Mouse (Mus musculus) CH12.LX (cell line): ENCODE results near the gene Hdac5. TPM values are rescaled to one million over a fixed set of nuclear protein-coding genes. Genes with fewer than 3 reads are reported as not detected.

Experiments
- DNase-seq: peaks from one replicate; pipeline ENCODE4 v3.0.0-alpha.2; 2013; ENCODE audit errors: extremely low read depth
- H3K27ac ChIP-seq: 2 replicates; pipeline ENCODE4 v1.5.1; 2012; ENCODE audit warnings: low read depth, mild to moderate bottlenecking, control low read depth, moderate library complexity; ENCODE audit not compliant: insufficient read depth
- H3K27me3 ChIP-seq: replicated peaks from 2 replicates; pipeline ENCODE3; 2012; ENCODE audit warnings: inconsistent platforms
- H3K36me3 ChIP-seq, 2 experiments: replicated peaks in 1 of 2; 2 replicates each; pipeline versions ENCODE3 to v1.6.1; 2012; ENCODE audit warnings: inconsistent platforms in 1 of 2, low read length in 1 of 2, mild to moderate bottlenecking in 1 of 2, mixed read lengths in 1 of 2, moderate library complexity in 1 of 2; ENCODE audit not compliant: control insufficient read depth in 1 of 2, insufficient read depth in 1 of 2
- H3K4me1 ChIP-seq, 2 experiments: 2 replicates each; pipeline ENCODE4 v1.6.1; 2012; ENCODE audit warnings: inconsistent platforms in 1 of 2, moderate library complexity in 1 of 2; ENCODE audit not compliant: insufficient read depth in 2 of 2, control insufficient read depth in 1 of 2
- H3K4me2 ChIP-seq: 2 replicates; pipeline ENCODE4 v1.6.1; 2012; ENCODE audit warnings: low read depth, mild to moderate bottlenecking, control low read depth; ENCODE audit not compliant: poor library complexity, insufficient read depth, severe bottlenecking
- H3K4me3 ChIP-seq, 3 experiments: fragments of 150-350 bp in 1 of 3; sonication (generic) in 1 of 3; replicated peaks in 1 of 3; 2 replicates each; pipeline versions ENCODE3 to v1.5.1; 2011 to 2012; ENCODE audit warnings: low read depth in 2 of 3, low read length in 2 of 3, mild to moderate bottlenecking in 2 of 3, moderate library complexity in 2 of 3, control low read depth in 1 of 3, improper control_type of control experiment in 1 of 3, inconsistent platforms in 1 of 3, mixed read lengths in 1 of 3; ENCODE audit not compliant: poor library complexity in 1 of 3
- H3K79me2 ChIP-seq: replicated peaks from 2 replicates; pipeline ENCODE4 v1.6.1; 2012; ENCODE audit warnings: mild to moderate bottlenecking, moderate library complexity; ENCODE audit not compliant: control insufficient read depth, poor library complexity, insufficient read depth, severe bottlenecking; ENCODE audit errors: extremely low read depth
- H3K9ac ChIP-seq: 2 replicates; pipeline ENCODE4 v1.6.1; 2012; ENCODE audit warnings: low read depth, mild to moderate bottlenecking, control low read depth, moderate library complexity; ENCODE audit not compliant: insufficient read depth
- H3K9me3 ChIP-seq: replicated peaks from 2 replicates; pipeline ENCODE3; 2012; ENCODE audit warnings: low read length, inconsistent platforms, mixed read lengths
- BHLHE40 ChIP-seq: IDR thresholded peaks from 2 replicates; pipeline ENCODE4 v1.6.1; 2011; ENCODE audit warnings: mild to moderate bottlenecking, low read depth, low read length, improper control_type of control experiment
- CHD1 ChIP-seq: IDR thresholded peaks from 2 replicates; pipeline ENCODE4 v1.6.1; 2012; ENCODE audit warnings: low read depth, low read length, improper control_type of control experiment, inconsistent platforms
- CHD2 ChIP-seq: IDR thresholded peaks from 2 replicates; pipeline ENCODE4 v1.6.1; 2011; ENCODE audit warnings: low read length, improper control_type of control experiment
- CTCF ChIP-seq, 2 experiments: IDR thresholded peaks in 1 of 2; conservative IDR thresholded peaks in 1 of 2; 2 replicates each; pipeline ENCODE4 v1.5.1; 2011 to 2012; ENCODE audit warnings: low read depth in 2 of 2, low read length in 2 of 2, improper control_type of control experiment in 1 of 2, inconsistent platforms in 1 of 2, mild to moderate bottlenecking in 1 of 2, moderate library complexity in 1 of 2
- E2F4 ChIP-seq: IDR thresholded peaks from 2 replicates; pipeline ENCODE4 v1.6.1; 2011; ENCODE audit warnings: low read depth, low read length, improper control_type of control experiment; ENCODE audit not compliant: insufficient replicate concordance
- ELF1 ChIP-seq: IDR thresholded peaks from 2 replicates; pipeline ENCODE4 v1.6.1; 2014; ENCODE audit warnings: low read depth, mild to moderate bottlenecking, inconsistent platforms, low read length, improper control_type of control experiment
- EP300 ChIP-seq: IDR thresholded peaks from 2 replicates; pipeline ENCODE4 v1.6.1; 2011; ENCODE audit warnings: low read length, improper control_type of control experiment
- ETS1 ChIP-seq: conservative IDR thresholded peaks from 2 replicates; pipeline ENCODE4 v1.6.1; 2012; ENCODE audit warnings: low read depth, mild to moderate bottlenecking, inconsistent platforms, low read length, improper control_type of control experiment, moderate library complexity
- HCFC1 ChIP-seq: IDR thresholded peaks from 2 replicates; pipeline ENCODE4 v1.6.1; 2012; ENCODE audit warnings: low read depth, mild to moderate bottlenecking, inconsistent platforms, low read length, improper control_type of control experiment
- IRF4 ChIP-seq: IDR thresholded peaks from 2 replicates; pipeline ENCODE4 v1.6.1; 2014; ENCODE audit warnings: low read depth, mild to moderate bottlenecking, inconsistent platforms, low read length, improper control_type of control experiment
- JUN ChIP-seq: IDR thresholded peaks from 2 replicates; pipeline ENCODE4 v1.6.1; 2011; ENCODE audit warnings: low read depth, mild to moderate bottlenecking, low read length, improper control_type of control experiment, moderate library complexity; ENCODE audit not compliant: insufficient read depth
- JUND ChIP-seq: conservative IDR thresholded peaks from 2 replicates; pipeline ENCODE4 v1.6.1; 2011; ENCODE audit warnings: low read depth, low read length, improper control_type of control experiment
- KAT2A ChIP-seq: IDR thresholded peaks from 2 replicates; pipeline ENCODE4 v1.6.1; 2012; ENCODE audit warnings: low read length, improper control_type of control experiment, inconsistent platforms; ENCODE audit not compliant: insufficient replicate concordance
- MAFK ChIP-seq: IDR thresholded peaks from 2 replicates; pipeline ENCODE4 v1.6.1; 2011; ENCODE audit warnings: low read length, improper control_type of control experiment; ENCODE audit not compliant: insufficient replicate concordance
- MAX ChIP-seq: IDR thresholded peaks from 2 replicates; pipeline ENCODE4 v1.6.1; 2011; ENCODE audit warnings: low read length, improper control_type of control experiment
- MAZ ChIP-seq: IDR thresholded peaks from 2 replicates; pipeline ENCODE4 v1.6.1; 2012; ENCODE audit warnings: low read depth, mild to moderate bottlenecking, inconsistent platforms, low read length, improper control_type of control experiment, moderate library complexity
- MEF2A ChIP-seq: IDR thresholded peaks from 2 replicates; pipeline ENCODE4 v1.6.1; 2014; ENCODE audit warnings: low read depth, mild to moderate bottlenecking, inconsistent platforms, low read length, improper control_type of control experiment, borderline replicate concordance
- MXI1 ChIP-seq: IDR thresholded peaks from 2 replicates; pipeline ENCODE4 v1.6.1; 2011; ENCODE audit warnings: mild to moderate bottlenecking, low read depth, low read length, improper control_type of control experiment
- MYC ChIP-seq: IDR thresholded peaks from 2 replicates; pipeline ENCODE4 v1.6.1; 2011; ENCODE audit warnings: low read depth, mild to moderate bottlenecking, improper control_type of control experiment, low read length
- NELFE ChIP-seq: IDR thresholded peaks from 2 replicates; pipeline ENCODE4 v1.6.1; 2011; ENCODE audit warnings: low read depth, low read length, improper control_type of control experiment
- NRF1 ChIP-seq: IDR thresholded peaks from 2 replicates; pipeline ENCODE4 v1.6.1; 2014; ENCODE audit warnings: low read depth, mild to moderate bottlenecking, inconsistent platforms, low read length, improper control_type of control experiment, moderate library complexity
- PAX5 ChIP-seq: IDR thresholded peaks from 2 replicates; pipeline ENCODE4 v1.6.1; 2012; ENCODE audit warnings: low read length, inconsistent platforms, mixed read lengths
- POLR2A ChIP-seq: IDR thresholded peaks from 2 replicates; pipeline ENCODE4 v1.6.1; 2011; ENCODE audit warnings: low read depth, mild to moderate bottlenecking, improper control_type of control experiment, low read length
- POLR2AphosphoS2 ChIP-seq: IDR thresholded peaks from 2 replicates; pipeline ENCODE4 v1.6.1; 2011; ENCODE audit warnings: low read depth, low read length, improper control_type of control experiment
- RAD21 ChIP-seq: IDR thresholded peaks from 2 replicates; pipeline ENCODE4 v1.6.1; 2011; ENCODE audit warnings: low read depth, mild to moderate bottlenecking, low read length, improper control_type of control experiment, moderate library complexity
- RCOR1 ChIP-seq: conservative IDR thresholded peaks from 2 replicates; pipeline ENCODE4 v1.6.1; 2012; ENCODE audit warnings: low read depth, mild to moderate bottlenecking, inconsistent platforms, low read length, improper control_type of control experiment
- SIN3A ChIP-seq: IDR thresholded peaks from 2 replicates; pipeline ENCODE4 v1.6.1; 2012; ENCODE audit warnings: low read length, improper control_type of control experiment, inconsistent platforms
- SMC3 ChIP-seq: IDR thresholded peaks from 2 replicates; pipeline ENCODE4 v1.6.1; 2011; ENCODE audit warnings: low read depth, low read length, improper control_type of control experiment
- TBP ChIP-seq: conservative IDR thresholded peaks from 2 replicates; pipeline ENCODE4 v1.6.1; 2011; ENCODE audit warnings: low read depth, low read length, improper control_type of control experiment
- TCF12 ChIP-seq: IDR thresholded peaks from 2 replicates; pipeline ENCODE4 v1.6.1; 2014; ENCODE audit warnings: low read depth, mild to moderate bottlenecking, inconsistent platforms, low read length, improper control_type of control experiment
- UBTF ChIP-seq: IDR thresholded peaks from 2 replicates; pipeline ENCODE4 v1.6.1; 2012; ENCODE audit warnings: low read depth, mild to moderate bottlenecking, inconsistent platforms, low read length, improper control_type of control experiment, moderate library complexity
- USF1 ChIP-seq: IDR thresholded peaks from 2 replicates; pipeline ENCODE4 v1.6.1; 2014; ENCODE audit warnings: low read depth, mild to moderate bottlenecking, inconsistent platforms, low read length, improper control_type of control experiment
- USF2 ChIP-seq: conservative IDR thresholded peaks from 2 replicates; pipeline ENCODE4 v1.6.1; 2011; ENCODE audit warnings: low read depth, low read length, improper control_type of control experiment
- ZC3H11A ChIP-seq: IDR thresholded peaks from 2 replicates; pipeline ENCODE4 v1.6.1; 2012; ENCODE audit warnings: low read depth, mild to moderate bottlenecking, inconsistent platforms, low read length, improper control_type of control experiment
- ZKSCAN1 ChIP-seq: IDR thresholded peaks from 2 replicates; pipeline ENCODE4 v1.6.1; 2012; ENCODE audit warnings: low read depth, inconsistent platforms, low read length, improper control_type of control experiment, borderline replicate concordance
- ZMIZ1 ChIP-seq: IDR thresholded peaks from 2 replicates; pipeline ENCODE4 v1.6.1; 2012; ENCODE audit warnings: low read depth, mild to moderate bottlenecking, inconsistent platforms, low read length, improper control_type of control experiment
- ZNF384 ChIP-seq: IDR thresholded peaks from 2 replicates; pipeline ENCODE4 v1.6.1; 2012; ENCODE audit warnings: low read depth, low read length, improper control_type of control experiment, inconsistent platforms
- dilution Hi-C: fragments of 300-500 bp; cut with MboI; formaldehyde crosslinking; loops from 2 replicates; pipeline ENCODE4 v1.14.3; 2020; ENCODE audit warnings: low sequenced_read_pairs; ENCODE audit not compliant: extremely low pct_unique_long_range_greater_than_20kb, extremely low pct_ligation_motif_present
- in situ Hi-C: fragments of 300-500 bp; cut with MboI; formaldehyde crosslinking; loops from 3 replicates; pipeline ENCODE4 v1.14.3; 2019; ENCODE audit warnings: low sequenced_read_pairs, low pct_ligation_motif_present, low pct_unique_long_range_greater_than_20kb, mixed read lengths
- polyA plus RNA-seq: library from polyadenylated mRNA; unstranded; fragments of >175 nt; gene quantifications from 2 replicates; pipeline ENCODE4 v1.2.1, GENCODE M21; 2012; ENCODE audit warnings: low read depth; ENCODE audit not compliant: insufficient read length
- total RNA-seq, 2 experiments: library from RNA; depleted of rRNA; stranded (reverse); fragments of 300-350 nt in 1 of 2; fragments of >200 nt in 1 of 2; gene quantifications; 2 replicates each; pipeline ENCODE4 v1.2.3; 2012 to 2014

The Hdac5 gene
- total and polyA plus RNA-seq, 3 experiments = 24.9 to 49.6 (median 46.4) TPM

GRCm38 (mm10) chr11:102189461-102190436, 40.2 kb downstream of the Hdac5 start, which contains the start of gene G6pc3:
TSS of gene G6pc3 (plus strand) at chr11:102189620.
- peak within 1 kb of the TSS; percentile 94 for H3K9ac ChIP-seq
- H3K9me3 ChIP-seq = no peaks in the 10 kb centered on the region
- peak within 1 kb of the TSS; percentile 60 to 79 (median 73) for H3K4me3 ChIP-seq
- DNase-seq = peak; percentile 97
- H3K27ac ChIP-seq = peak within 1 kb of the TSS; percentile 30
- peaks cover 6% of the 10 kb centered on the region for H3K79me2 ChIP-seq
- H3K4me2 ChIP-seq = peak within 1 kb of the TSS; percentile 95
- H3K4me1 ChIP-seq = peaks cover 4 to 38% of the 10 kb centered on the region in 2 experiments
- no peaks in the 10 kb centered on the region for H3K27me3 ChIP-seq
- peaks cover 26 to 35% of the 10 kb centered on the region in 2 experiments for H3K36me3 ChIP-seq
- in situ Hi-C loops = loop anchor here (5.0 kb wide), 1 partner anchor 38 kb away; no protein-coding TSS in a partner anchor
- dilution Hi-C loops = no loop called here
- TF ChIP-seq KAT2A (peak; percentile 83; the same call in 1 of the 2 replicates), E2F4 (no peak), ELF1 (peak; percentile 98), NELFE (peak; percentile 67), ZC3H11A (no peak), BHLHE40 (peak; percentile 95), USF2 (peak; percentile 93), EP300 (peak; percentile 17; the same call in 1 of the 2 replicates), TBP (no peak; the same call in 1 of the 2 replicates), ZKSCAN1 (no peak), MEF2A (peak; percentile 77), SMC3 (no peak; the same call in 1 of the 2 replicates), POLR2A (peak; percentile 84), SIN3A (peak; percentile 100), RCOR1 (no peak), ETS1 (peak; percentile 70; the same call in 1 of the 2 replicates), MAZ (0 out of 2 replicates have a peak, but pooled peaks have one; percentile 78), ZNF384 (no peak), USF1 (peak; percentile 95), RAD21 (no peak; the same call in 1 of the 2 replicates), CHD1 (no peak), MAX (peak; percentile 100), CHD2 (peak; percentile 88), HCFC1 (peak; percentile 91), MXI1 (peak; percentile 100), MYC (peak; percentile 100), JUN (no peak), CTCF (conservative IDR thresholded peaks at IDR 0.05 in 1 of 2, IDR thresholded peaks at IDR 0.05 in 1 of 2; ENCODE audit: low read depth in 2 of 2, low read length in 2 of 2) (no peak), IRF4 (peak; percentile 74), TCF12 (peak; percentile 87), POLR2AphosphoS2 (no peak), NRF1 (peak; percentile 57), PAX5 (no peak), MAFK (no peak), JUND (no peak), UBTF (peak; percentile 75; the same call in 1 of the 2 replicates), ZMIZ1 (peak; percentile 67)
